Mouse (Mus musculus) hindbrain, embryonic 16.5 days (tissue): ENCODE results near the gene Ppp1r11. TPM values are rescaled to one million over a fixed set of nuclear protein-coding genes. Genes with fewer than 3 reads are reported as not detected.

Source experiments
- ATAC-seq: fragments of 200-750 bp; cut with Nextera tagmentation; 2 replicates; pipeline ENCODE4 v1.8.0; 2017; ENCODE audit warnings: moderate TSS enrichment, moderate library complexity
- H3K27ac ChIP-seq: fragments of 300-500 bp; sonication (generic); 2 replicates; pipeline ENCODE4 v1.5.1; 2014; ENCODE audit warnings: low read depth, mild to moderate bottlenecking, control low read depth, low read length, moderate library complexity
- H3K27me3 ChIP-seq: fragments of 300-500 bp; sonication (generic); replicated peaks from 2 replicates; pipeline ENCODE4 v1.6.1; 2014; ENCODE audit warnings: low read length; ENCODE audit not compliant: control insufficient read depth, insufficient read depth
- H3K36me3 ChIP-seq: fragments of 300-500 bp; sonication (generic); 2 replicates; pipeline ENCODE4 v1.6.1; 2014; ENCODE audit warnings: mild to moderate bottlenecking, low read length, moderate library complexity, mixed read lengths; ENCODE audit not compliant: control insufficient read depth, insufficient read depth
- H3K4me1 ChIP-seq: fragments of 300-500 bp; sonication (generic); 2 replicates; pipeline ENCODE4 v1.6.1; 2014; ENCODE audit warnings: low read depth, low read length; ENCODE audit not compliant: control insufficient read depth, insufficient read depth
- H3K4me2 ChIP-seq: fragments of 300-500 bp; sonication (generic); 2 replicates; pipeline ENCODE4 v1.6.1; 2014; ENCODE audit warnings: mild to moderate bottlenecking, low read length, control low read depth, moderate library complexity
- H3K4me3 ChIP-seq: fragments of 300-500 bp; sonication (generic); 2 replicates; pipeline ENCODE4 v1.5.1; 2014; ENCODE audit warnings: mild to moderate bottlenecking, low read length, control low read depth, moderate library complexity
- H3K9ac ChIP-seq: fragments of 300-500 bp; sonication (generic); 2 replicates; pipeline ENCODE4 v1.6.1; 2014; ENCODE audit warnings: low read depth, mild to moderate bottlenecking, control low read depth, low read length, moderate library complexity
- H3K9me3 ChIP-seq: fragments of 300-500 bp; sonication (generic); 2 replicates; pipeline ENCODE4 v1.6.1; 2014; ENCODE audit warnings: mild to moderate bottlenecking, low read length, moderate library complexity; ENCODE audit not compliant: control insufficient read depth
- WGBS: fragments of 180-500 bp; shearing (Covaris S2); extraction: QIAGEN DNeasy Blood & Tissue Kit; methylation state at CpG from one replicate; pipeline ENCODE4 v1.1.7; 2014; 5-methylcytosine and 5-hydroxymethylcytosine counted together
- polyA plus RNA-seq: library from polyadenylated mRNA; unstranded; fragments of >200 nt; fragmentation: Nextera tagmentation; extraction: Ambion mirVana; gene quantifications from 2 replicates; pipeline ENCODE4 v1.2.1, GENCODE M21; 2015

Ppp1r11 gene
- polyA plus RNA-seq, 1 experiment from 2014 or later = 165 TPM

GRCm38 (mm10) chr17:36930233-36930632, 21.3 kb downstream of the Ppp1r11 start:
- H3K4me2 ChIP-seq = no peak overlapping the region
- ATAC-seq = no peak
- no peak overlapping the region for H3K9ac ChIP-seq
- 79% methylated on average over 6 of the region's 6 CpGs for WGBS
- no peaks in the 10 kb centered on the region for H3K27me3 ChIP-seq
- H3K27ac ChIP-seq = no peak overlapping the region
- H3K36me3 ChIP-seq = no peaks in the 10 kb centered on the region
- no peaks in the 10 kb centered on the region for H3K9me3 ChIP-seq
- H3K4me1 ChIP-seq = no peaks in the 10 kb centered on the region
- H3K4me3 ChIP-seq = no peak overlapping the region

DNA sequence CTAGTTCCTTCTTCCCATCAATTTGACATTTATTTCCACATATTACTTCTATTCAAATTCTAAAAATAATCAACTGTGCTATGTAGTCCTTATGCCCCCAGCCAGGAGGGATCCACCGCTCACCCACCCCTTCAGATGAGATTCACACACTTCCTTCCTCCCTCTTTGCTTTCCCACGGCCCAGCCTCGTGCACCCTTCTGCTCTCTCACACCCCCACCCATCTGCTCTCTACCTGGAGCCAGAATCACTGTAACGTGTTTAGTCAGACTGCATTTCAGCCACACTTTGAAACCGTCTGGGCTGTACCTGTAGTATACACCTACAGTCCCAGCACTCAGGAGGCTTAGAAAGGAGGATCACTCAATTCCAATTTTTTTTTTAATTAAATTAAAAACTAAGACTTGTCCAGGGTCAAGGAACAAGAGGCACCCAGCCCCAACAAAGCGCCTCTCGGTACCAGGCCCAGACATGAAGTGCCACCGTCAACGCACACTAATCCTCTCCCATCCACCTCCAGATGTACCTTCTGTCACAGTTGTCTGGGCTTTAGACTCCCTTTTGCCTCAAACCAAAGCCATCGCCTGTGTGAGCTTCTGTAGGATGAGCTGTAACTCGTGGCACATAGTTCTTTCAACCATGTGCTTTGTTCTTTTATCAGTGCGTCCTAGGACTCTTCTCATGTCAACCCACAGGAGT, 22.2 kb downstream of the Ppp1r11 start:
- Histone ChIP-seq H3K4me3 (no peak overlapping the region), H3K27ac (no peak overlapping the region), H3K4me2 (no peak overlapping the region), H3K4me1 (no peaks in the 10 kb centered on the region), H3K27me3 (no peaks in the 10 kb centered on the region), H3K36me3 (no peaks in the 10 kb centered on the region), H3K9ac (no peak overlapping the region), H3K9me3 (no peaks in the 10 kb centered on the region)
- ATAC-seq = no peak
- WGBS = 79% methylated on average over 12 of the region's 12 CpGs

GRCm38 (mm10) chr17:36927496-36928120, 23.9 kb downstream of the Ppp1r11 start:
- 67% methylated on average over 10 of the region's 10 CpGs for WGBS

DNA sequence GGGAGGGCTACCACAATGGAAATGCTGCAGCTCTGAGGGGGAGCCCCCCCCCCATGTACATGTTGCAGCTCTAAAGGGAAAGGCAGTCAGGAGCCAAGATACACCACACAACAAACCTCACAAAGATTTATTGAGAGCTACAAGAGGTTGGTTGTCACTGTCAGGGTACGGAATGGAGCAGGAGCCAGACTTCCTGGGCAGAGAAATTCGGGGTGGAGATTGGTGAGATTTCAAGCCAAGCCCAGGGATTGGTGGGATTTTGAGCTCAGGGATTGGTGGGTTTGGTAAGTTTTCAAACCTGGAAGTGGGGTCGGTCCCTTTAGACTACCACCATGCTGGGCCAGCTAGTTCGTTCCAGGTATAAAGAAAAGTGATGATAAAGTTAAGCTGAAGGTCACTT, 28.1 kb downstream of the Ppp1r11 start:
- H3K9me3 ChIP-seq = no peaks in the 10 kb centered on the region
- H3K4me3 ChIP-seq = no peak overlapping the region
- ATAC-seq = no peak
- H3K9ac ChIP-seq = no peak overlapping the region
- 68% methylated on average over 4 of the region's 4 CpGs for WGBS
- no peak overlapping the region for H3K4me2 ChIP-seq
- no peaks in the 10 kb centered on the region for H3K36me3 ChIP-seq
- no peaks in the 10 kb centered on the region for H3K4me1 ChIP-seq
- H3K27ac ChIP-seq = no peak overlapping the region
- H3K27me3 ChIP-seq = no peaks in the 10 kb centered on the region

More at GRCm38 (mm10) chr17:36927496-36928120, 23.9 kb downstream of the Ppp1r11 start:
- Histone ChIP-seq H3K27ac (no peak overlapping the region), H3K9me3 (no peaks in the 10 kb centered on the region), H3K4me3 (no peak overlapping the region), H3K27me3 (no peaks in the 10 kb centered on the region), H3K9ac (no peak overlapping the region), H3K4me2 (no peak overlapping the region), H3K4me1 (no peaks in the 10 kb centered on the region), H3K36me3 (no peaks in the 10 kb centered on the region)
- ATAC-seq = no peak

DNA sequence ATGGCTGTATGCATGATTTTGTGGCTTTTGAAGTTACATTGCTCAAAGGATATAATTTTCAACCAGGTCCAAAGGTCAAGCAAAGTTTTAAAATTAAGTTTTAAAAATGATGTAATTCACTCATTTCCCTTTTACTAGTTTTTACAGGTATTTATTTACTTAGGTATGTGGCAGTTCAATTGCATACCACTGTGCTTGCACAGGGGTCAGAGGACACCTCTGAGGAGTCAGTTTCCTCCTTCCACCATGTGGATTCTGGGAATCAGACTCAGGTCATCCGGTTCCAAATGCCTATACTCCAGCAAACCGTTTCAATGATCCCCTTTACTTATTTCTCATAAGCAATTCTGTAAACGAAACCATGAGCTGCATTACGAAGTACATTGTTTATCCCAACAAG, 28.8 kb downstream of the Ppp1r11 start:
- Histone ChIP-seq H3K4me2 (no peak overlapping the region), H3K9ac (no peak overlapping the region), H3K4me3 (no peak overlapping the region), H3K27me3 (no peaks in the 10 kb centered on the region), H3K4me1 (no peaks in the 10 kb centered on the region), H3K36me3 (no peaks in the 10 kb centered on the region), H3K27ac (no peak overlapping the region), H3K9me3 (no peaks in the 10 kb centered on the region)
- 86% methylated on average over 4 of the region's 4 CpGs for WGBS
- no peak for ATAC-seq

DNA sequence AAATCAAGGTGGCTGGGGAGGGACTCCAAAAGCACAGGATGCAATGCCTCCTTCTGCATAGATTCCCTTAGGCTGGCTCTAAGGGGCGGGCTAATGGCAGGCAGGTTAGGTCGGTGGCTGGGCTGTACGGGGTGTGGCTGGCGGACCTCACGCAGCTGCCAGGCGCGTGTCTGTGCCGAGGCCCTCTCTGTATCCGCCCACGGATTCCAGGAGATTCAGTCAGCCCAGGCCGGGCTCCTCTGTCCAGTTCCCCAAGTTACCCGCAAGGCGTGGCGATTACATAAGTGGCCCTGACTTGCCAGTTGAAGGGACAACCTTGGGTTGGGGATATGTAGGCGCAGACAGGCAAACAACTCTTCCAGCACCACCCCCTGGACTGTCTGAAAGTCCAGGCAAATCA, 31.3 kb downstream of the Ppp1r11 start:
- 53% methylated on average over 15 of the region's 15 CpGs for WGBS
- no peaks in the 10 kb centered on the region for H3K4me1 ChIP-seq
- no peak overlapping the region for H3K9ac ChIP-seq
- H3K27me3 ChIP-seq = no peaks in the 10 kb centered on the region
- H3K4me2 ChIP-seq = no peak overlapping the region
- no peak overlapping the region for H3K4me3 ChIP-seq
- H3K27ac ChIP-seq = no peak overlapping the region
- no peaks in the 10 kb centered on the region for H3K9me3 ChIP-seq
- ATAC-seq = no peak
- H3K36me3 ChIP-seq = no peaks in the 10 kb centered on the region

DNA sequence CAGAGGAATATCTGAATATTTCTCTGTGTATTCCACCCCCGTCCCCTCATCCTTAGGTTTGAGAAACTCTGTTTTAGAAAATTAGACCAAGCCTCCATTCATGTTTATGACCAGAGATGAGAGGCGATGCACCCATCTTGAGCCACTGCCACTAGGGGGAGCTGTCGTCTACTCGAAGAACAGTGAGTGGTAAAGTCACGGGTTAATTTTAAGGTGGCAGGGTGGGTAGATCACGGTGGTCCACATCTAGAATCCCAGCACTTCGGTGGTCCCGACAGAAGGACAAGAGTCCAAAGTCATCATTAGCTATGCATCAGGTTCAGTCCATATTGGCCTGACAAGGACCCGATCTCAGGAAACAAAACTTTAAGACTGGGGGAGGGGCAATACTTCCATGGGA, 36.5 kb downstream of the Ppp1r11 start:
- no peaks in the 10 kb centered on the region for H3K9me3 ChIP-seq
- no peak overlapping the region for H3K9ac ChIP-seq
- no peak overlapping the region for H3K4me3 ChIP-seq
- H3K27ac ChIP-seq = no peak overlapping the region
- H3K36me3 ChIP-seq = no peaks in the 10 kb centered on the region
- no peak overlapping the region for H3K4me2 ChIP-seq
- 11% methylated on average over 9 of the region's 9 CpGs for WGBS
- no peak for ATAC-seq
- H3K27me3 ChIP-seq = no peaks in the 10 kb centered on the region
- H3K4me1 ChIP-seq = no peaks in the 10 kb centered on the region

DNA sequence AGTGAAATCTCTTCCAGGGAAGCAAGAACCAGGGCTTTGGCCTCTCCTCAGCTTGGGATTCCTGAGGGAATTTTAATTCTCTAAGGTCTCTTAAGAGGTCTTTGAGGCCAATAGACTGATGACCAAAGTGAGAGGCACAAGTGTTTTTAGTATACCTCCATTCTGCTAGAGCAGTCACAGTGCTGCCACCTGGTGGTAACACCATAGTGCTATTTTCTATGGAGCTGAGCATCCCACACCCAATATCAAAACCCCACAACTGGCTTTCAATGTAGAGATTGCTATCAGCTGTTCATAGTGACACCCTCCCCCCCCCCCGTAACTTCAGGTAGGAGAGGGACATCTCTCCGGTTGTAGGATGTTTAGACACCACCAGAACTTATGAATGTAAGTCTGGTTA, 37.4 kb downstream of the Ppp1r11 start:
- H3K27ac ChIP-seq = no peak overlapping the region
- no peaks in the 10 kb centered on the region for H3K9me3 ChIP-seq
- no peak overlapping the region for H3K4me3 ChIP-seq
- H3K36me3 ChIP-seq = no peaks in the 10 kb centered on the region
- H3K4me1 ChIP-seq = no peaks in the 10 kb centered on the region
- ATAC-seq = no peak
- 12% methylated on average over 2 of the region's 2 CpGs for WGBS
- no peak overlapping the region for H3K9ac ChIP-seq
- H3K27me3 ChIP-seq = no peaks in the 10 kb centered on the region
- no peak overlapping the region for H3K4me2 ChIP-seq

DNA sequence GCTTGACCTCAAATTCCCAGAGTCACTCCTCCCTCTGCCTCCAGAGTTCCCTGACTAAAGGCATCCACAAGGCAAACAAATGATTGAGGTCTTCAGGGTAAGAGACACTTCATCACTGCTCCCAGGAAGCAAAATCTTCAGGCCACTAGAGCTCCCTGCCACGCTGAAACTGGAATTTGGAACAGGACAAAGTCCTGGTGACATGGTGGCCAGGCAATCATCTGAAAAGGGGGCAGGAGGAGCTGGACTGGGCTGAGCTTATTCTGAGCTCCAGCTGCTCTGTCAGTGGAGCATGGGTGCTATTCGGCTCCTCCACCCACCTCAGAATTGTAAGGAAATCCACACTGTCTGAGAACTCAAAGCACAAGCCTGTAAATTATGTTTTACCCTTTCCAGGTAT, 39.5 kb downstream of the Ppp1r11 start:
- Histone ChIP-seq H3K4me3 (no peak overlapping the region), H3K9me3 (no peaks in the 10 kb centered on the region), H3K36me3 (no peaks in the 10 kb centered on the region), H3K9ac (no peak overlapping the region), H3K27ac (no peak overlapping the region), H3K4me2 (no peak overlapping the region), H3K27me3 (no peaks in the 10 kb centered on the region), H3K4me1 (no peaks in the 10 kb centered on the region)
- no peak for ATAC-seq
- WGBS = 69% methylated on average over 2 of the region's 2 CpGs
